In the genomic region with DNA sequence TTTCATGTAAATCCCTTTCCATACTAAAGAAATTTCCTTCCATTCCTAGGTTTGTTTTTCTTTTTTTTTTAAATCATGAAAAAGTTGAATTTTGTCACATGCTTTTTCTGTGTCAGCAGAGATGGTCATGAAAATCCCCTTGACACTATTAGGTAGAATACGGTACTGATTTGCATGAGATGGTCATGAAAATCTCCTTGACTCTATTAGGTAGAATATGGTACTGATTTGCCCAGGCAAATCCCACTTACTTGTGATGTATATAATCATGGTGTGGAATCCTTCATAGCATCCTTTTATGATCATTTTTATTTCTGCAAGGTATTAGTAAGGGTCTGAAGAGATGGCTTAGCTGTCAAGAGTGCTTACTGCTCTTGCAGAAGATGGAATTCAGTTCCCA, we compare ENCODE assay signal across 13 mouse cellular contexts. TPM values are rescaled to one million over a fixed set of nuclear protein-coding genes. Genes with fewer than 3 reads are reported as not detected.
A peak's percentile ranks its signal among the peaks of the same experiment; 100 is the strongest.
DNase-seq lines count a peak whose midpoint lies in the region; ATAC-seq and TF ChIP-seq lines count a peak whose summit lies in the region.
"Had no signal": no experiment of that assay in that cellular context is flagged by ENCODE, and none has a peak within 500 bp of the region (broad histone marks: within the 10 kb centered on the region; RNA-seq: fewer than 3 reads in every experiment).

No protein-coding gene starts in this region.

- no peak for ATAC-seq in liver, postnatal 0 days
- ATAC-seq: forebrain, embryonic 15.5 days; intestine, embryonic 16.5 days had no signal

- TF ChIP-seq POLR2A in liver, adult 2 months (IDR thresholded peaks at IDR 0.05; ENCODE audit: extremely low read depth, insufficient read depth, low read length), result no peak
- no peak for TF ChIP-seq POLR2A in bone marrow macrophage, adult 2 months (IDR thresholded peaks at IDR 0.05; ENCODE audit: borderline replicate concordance, low read depth, low read length)

- no peak overlapping the region for H3K9ac ChIP-seq in liver, adult 2 months (ENCODE audit: low read depth, low read length)
- no peak overlapping the region for H3K9ac ChIP-seq in liver, postnatal 0 days (replicated peaks)
- H3K9ac ChIP-seq: forebrain, embryonic 15.5 days; liver, embryonic 15.5 days had no signal

- H3K9me3 ChIP-seq in liver, postnatal 0 days (ENCODE audit: low read length), result no peaks in the 10 kb centered on the region
- H3K9me3 ChIP-seq: forebrain, embryonic 15.5 days; liver, embryonic 15.5 days had no signal

- H3K4me3 ChIP-seq in liver, adult 2 months (ENCODE audit: insufficient read depth, low read depth, low read length), result no peak overlapping the region
- H3K4me3 ChIP-seq in liver, postnatal 0 days (ENCODE audit: low read depth, low read length), result no peak overlapping the region
- no peak overlapping the region for H3K4me3 ChIP-seq in bone marrow macrophage, adult 2 months (ENCODE audit: insufficient read depth, low read length)
- H3K4me3 ChIP-seq: forebrain, embryonic 15.5 days; liver, embryonic 15.5 days had no signal

- no peaks in the 10 kb centered on the region for H3K27me3 ChIP-seq in liver, adult 2 months (ENCODE audit: control insufficient read depth, insufficient read depth, low read length)
- H3K27me3 ChIP-seq in liver, postnatal 0 days (ENCODE audit: insufficient read depth, low read length), result no peaks in the 10 kb centered on the region
- H3K27me3 ChIP-seq: forebrain, embryonic 15.5 days; liver, embryonic 15.5 days had no signal

- H3K36me3 ChIP-seq in liver, adult 2 months (ENCODE audit: control insufficient read depth, insufficient read depth, low read length), result no peaks in the 10 kb centered on the region
- H3K36me3 ChIP-seq in liver, postnatal 0 days (replicated peaks; ENCODE audit: insufficient read depth, low read length), result no peaks in the 10 kb centered on the region
- H3K36me3 ChIP-seq: forebrain, embryonic 15.5 days; liver, embryonic 15.5 days had no signal

- no peak overlapping the region for H3K4me2 ChIP-seq in liver, postnatal 0 days (ENCODE audit: low read depth, low read length)
- H3K4me2 ChIP-seq: forebrain, embryonic 15.5 days; heart, embryonic 11.5 days; liver, embryonic 15.5 days had no signal

- TF ChIP-seq EP300 in liver, postnatal 0 days (IDR thresholded peaks at IDR 0.05; ENCODE audit: low read depth), result no peak

- WGBS in liver, adult 2 months, result 8% methylated on average over 1 of the region's 1 CpGs
- WGBS in liver, postnatal 0 days (ENCODE audit: insufficient replicate concordance), result 28% methylated on average over 1 of the region's 1 CpGs

- H3K27ac ChIP-seq in liver, adult 2 months (replicated peaks; ENCODE audit: insufficient read depth, low read depth, low read length), result no peak overlapping the region
- H3K27ac ChIP-seq in liver, postnatal 0 days (ENCODE audit: low read depth), result no peak overlapping the region
- peak overlapping the region; percentile 46 for H3K27ac ChIP-seq in bone marrow macrophage, adult 2 months (ENCODE audit: insufficient read depth, low read depth, low read length)
- H3K27ac ChIP-seq: forebrain, embryonic 15.5 days; liver, embryonic 15.5 days had no signal

- no peak for TF ChIP-seq CTCF in liver, adult 2 months (IDR thresholded peaks at IDR 0.05; ENCODE audit: low read depth, low read length)
- TF ChIP-seq CTCF in liver, postnatal 0 days (IDR thresholded peaks at IDR 0.05; ENCODE audit: low read depth), result no peak
- no peak for TF ChIP-seq CTCF in bone marrow macrophage, adult 2 months (IDR thresholded peaks at IDR 0.05; ENCODE audit: low read depth, low read length)

- DNase-seq in liver, adult 2 months (ENCODE audit: extremely low read depth, low read depth, low spot score), result peak; percentile 60
- no peak for DNase-seq in liver, postnatal 0 days
- DNase-seq in ES-CJ7 (ENCODE audit: low read depth, low spot score), result peak; percentile 84
- peak; percentile 54 for DNase-seq in mesoderm, embryonic 11.5 days (ENCODE audit: low read depth, low spot score)
- DNase-seq in cerebellum, postnatal 14 days, result no peak
- no peak for DNase-seq in adrenal gland, adult 2 months
- DNase-seq: cerebellum, adult 9-11 months; layer of hippocampus, postnatal 36 days had no signal

- H3K4me1 ChIP-seq in liver, adult 2 months (ENCODE audit: control insufficient read depth, insufficient read depth, low read length), result no peaks in the 10 kb centered on the region
- H3K4me1 ChIP-seq in liver, postnatal 0 days (ENCODE audit: insufficient read depth), result peaks cover 5% of the 10 kb centered on the region
- H3K4me1 ChIP-seq in bone marrow macrophage, adult 2 months (ENCODE audit: control insufficient read depth, insufficient read depth, low read length), result peaks cover 9% of the 10 kb centered on the region

- no peaks in the 10 kb centered on the region for H3K79me2 ChIP-seq in liver, adult 2 months (ENCODE audit: control insufficient read depth, insufficient read depth, low read length)

RNA-seq across cellular contexts. Expression of gene Akain1, which starts 17.5 kb away (rescaled TPM):
- total RNA-seq in liver, adult 2 months (2014; rRNA removed), result under 0.01 TPM in 1 of 2 replicates, not detected in the other
- polyA plus RNA-seq in liver, adult 2 months (2012; rRNA removed), result not detected in 2 replicates
- polyA plus RNA-seq in liver, postnatal 0 days (2015; fragmentation: Nextera tagmentation; extraction: Ambion mirVana), result not detected in 2 replicates
- polyA plus RNA-seq in bone marrow macrophage, adult 2 months (2012; ENCODE audit: insufficient read depth, insufficient read length, missing spikeins), result not detected in 2 replicates
- total RNA-seq in adrenal gland, adult 2 months (2021), result not detected
- 0.08 TPM in 1 of 2 replicates, not detected in the other for polyA plus RNA-seq in adrenal gland, adult 2 months (2012; rRNA removed)
- polyA plus RNA-seq: heart, embryonic 11.5 days; intestine, embryonic 16.5 days; liver, embryonic 15.5 days had no signal

RNA-seq across cellular contexts. Expression of gene Zbtb14, which starts 38.7 kb away (rescaled TPM):
- 6.1 and 6.4 TPM in 2 replicates for total RNA-seq in liver, adult 2 months (2014; rRNA removed)
- 1.9 and 2.7 TPM in 2 replicates for polyA plus RNA-seq in liver, adult 2 months (2012; rRNA removed)
- 5.2 and 5.3 TPM in 2 replicates for polyA plus RNA-seq in liver, postnatal 0 days (2015; fragmentation: Nextera tagmentation; extraction: Ambion mirVana)
- polyA plus RNA-seq in bone marrow macrophage, adult 2 months (2012; ENCODE audit: insufficient read depth, insufficient read length, missing spikeins), result 12.7 and 14.1 TPM in 2 replicates
- total RNA-seq in adrenal gland, adult 2 months (2021), result 10 to 100 TPM; 14.1 to 16.9 TPM
- 1.8 and 2.4 TPM in 2 replicates for polyA plus RNA-seq in adrenal gland, adult 2 months (2012; rRNA removed)

Comparison
In these comparisons a context has a peak if more than half of its experiments do, and no peak if none do; other contexts are left out.
1. DNase-seq: peak in liver, adult 2 months (single experiment), ES-CJ7 (single experiment) and mesoderm, embryonic 11.5 days (single experiment); none in liver, postnatal 0 days (single experiment), cerebellum, postnatal 14 days (0 of 2) and adrenal gland, adult 2 months (single experiment).